Mouse (Mus musculus) retina, postnatal 1 day (tissue): ENCODE results near the gene Gm15319.
A peak's percentile ranks its signal among the peaks of the same experiment; 100 is the strongest.
"Not testable (repeated sequence)": the region's sequence is repeated elsewhere in the genome, so short reads cannot be mapped to it uniquely, and the experiment has no call there.

Experiments used
- DNase-seq: peaks from one replicate; pipeline ENCODE4 v3.0.0-alpha.2; 2012

Gene Gm15319

GRCm38 (mm10) chr8:20296803-20297702 is 66.0 kb downstream of the Gm15319 start:
- peak; percentile 92 for DNase-seq

GRCm38 (mm10) chr8:20295881-20296280 is 67.1 kb downstream of the Gm15319 start:
- not testable (repeated sequence) for DNase-seq

GRCm38 (mm10) chr8:20294826-20295225 is 68.2 kb downstream of the Gm15319 start:
- not testable (repeated sequence) for DNase-seq

- not testable (repeated sequence) for DNase-seq
These were observed 69.0 kb downstream of the Gm15319 start for GRCm38 (mm10) chr8:20293966-20294365.

GRCm38 (mm10) chr8:20290015-20290414 is 73.0 kb downstream of the Gm15319 start:
- DNase-seq: not testable (repeated sequence)

GRCm38 (mm10) chr8:20288878-20289277 is 74.1 kb downstream of the Gm15319 start:
- not testable (repeated sequence) for DNase-seq

- not testable (repeated sequence) for DNase-seq
These were observed 75.3 kb downstream of the Gm15319 start for GRCm38 (mm10) chr8:20287706-20288105.
